Mouse (Mus musculus) cerebellum, adult 11 months (tissue): ENCODE results near the gene Wbp1l.

Experiments used
- DNase-seq: peaks from one replicate; pipeline ENCODE4 v3.0.0; 2022

Wbp1l gene

DNA sequence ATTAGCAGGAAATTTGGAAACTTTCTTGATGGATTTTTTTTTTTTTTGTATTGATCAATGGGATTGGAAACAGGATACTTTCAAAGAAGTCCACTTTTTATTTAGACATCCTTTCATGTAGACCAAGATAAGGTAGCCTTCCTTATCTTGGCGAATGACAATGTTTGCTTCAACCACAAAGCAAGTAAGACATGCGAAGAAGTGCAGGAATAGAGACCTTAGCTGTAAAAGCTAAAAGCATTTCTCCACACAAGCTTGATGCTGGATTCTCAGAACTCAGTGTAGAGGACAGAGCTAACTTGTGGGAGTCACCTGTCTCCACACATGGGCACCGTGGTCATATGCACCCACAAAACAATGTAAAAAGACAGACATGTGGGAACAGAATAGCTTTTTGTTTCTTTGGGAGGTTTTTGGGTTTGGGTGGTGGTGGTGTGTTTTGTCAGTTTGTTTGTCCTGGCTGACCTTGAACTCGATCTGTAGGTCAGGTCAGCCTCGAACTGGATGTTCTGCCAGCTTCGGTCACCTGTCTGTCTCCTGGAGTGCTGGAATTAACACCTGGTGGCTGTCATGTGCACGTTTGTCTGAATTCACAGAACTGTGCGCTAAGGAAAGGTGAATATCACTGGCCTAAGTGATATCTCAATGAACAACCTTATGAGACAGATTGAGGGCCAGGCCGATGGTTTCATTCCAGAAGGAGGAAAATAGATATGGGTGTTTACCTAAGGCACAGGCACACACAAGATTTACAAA, 107.8 kb downstream of the Wbp1l start:
- no peak for DNase-seq
